Comparison of ENCODE assay signal across 8 mouse cellular contexts in the genomic region with DNA sequence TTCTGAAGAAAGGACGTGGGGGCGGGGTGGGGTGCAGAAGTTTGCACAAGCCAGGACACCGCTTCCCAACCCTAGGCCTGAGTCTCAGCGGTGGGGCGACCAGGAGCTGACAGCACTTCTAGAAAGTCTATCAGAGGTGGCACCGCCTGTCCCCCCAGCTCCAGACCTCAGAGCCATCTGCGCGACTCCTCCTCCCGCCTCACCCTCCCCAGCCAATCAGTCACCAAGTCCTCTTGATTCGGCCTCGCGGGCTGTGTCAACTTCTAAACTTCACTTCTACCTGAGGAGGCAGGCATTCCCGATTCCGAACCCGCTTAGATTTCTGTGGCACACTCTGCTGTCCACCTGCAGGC. TPM values are rescaled to one million over a fixed set of nuclear protein-coding genes. Genes with fewer than 3 reads are reported as not detected.
DNase-seq lines count a peak whose midpoint lies in the region; ATAC-seq lines count a peak whose summit lies in the region.

No protein-coding gene starts in this region.

- H3K4me3 ChIP-seq in hindbrain, embryonic 14.5 days (replicated peaks; ENCODE audit: low read length) = peak overlapping the region; percentile 64
- H3K4me3 ChIP-seq in liver, embryonic 11.5 days (ENCODE audit: low read depth, low read length) = peak overlapping the region; percentile 98

- 2% methylated on average over 15 of the region's 15 CpGs for WGBS in hindbrain, embryonic 14.5 days
- 2% methylated on average over 15 of the region's 15 CpGs for WGBS in liver, embryonic 11.5 days

- peak overlapping the region; percentile 98 for H3K27ac ChIP-seq in hindbrain, embryonic 14.5 days
- H3K27ac ChIP-seq in liver, embryonic 11.5 days (ENCODE audit: low read depth, low read length) = peak overlapping the region; percentile 98

- H3K27me3 ChIP-seq in hindbrain, embryonic 14.5 days (ENCODE audit: control insufficient read depth, insufficient read depth, low read length) = no peaks in the 10 kb centered on the region
- no peaks in the 10 kb centered on the region for H3K27me3 ChIP-seq in liver, embryonic 11.5 days (replicated peaks; ENCODE audit: control insufficient read depth, insufficient read depth, low read length)

- H3K9ac ChIP-seq in hindbrain, embryonic 14.5 days = peak overlapping the region; percentile 96
- peak overlapping the region; percentile 98 for H3K9ac ChIP-seq in liver, embryonic 11.5 days (ENCODE audit: low read depth, low read length)

- ATAC-seq in hindbrain, embryonic 14.5 days (ENCODE audit: low FRiP score) = peak; percentile 47; the same call in 1 of the 2 replicates
- ATAC-seq in liver, embryonic 11.5 days (replicated peaks; ENCODE audit: low FRiP score) = peak; percentile 83
- ATAC-seq in monocyte, adult 5-6 weeks (replicated peaks; ENCODE audit: insufficient number of reproducible peaks, low FRiP score, low TSS enrichment, poor library complexity, severe bottlenecking) = peak; percentile 48; the same call in 1 of the 2 replicates

- H3K36me3 ChIP-seq in hindbrain, embryonic 14.5 days (replicated peaks; ENCODE audit: control insufficient read depth, insufficient read depth) = no peaks in the 10 kb centered on the region
- no peaks in the 10 kb centered on the region for H3K36me3 ChIP-seq in liver, embryonic 11.5 days (ENCODE audit: control insufficient read depth, insufficient read depth, low read length)

- peak; percentile 40 for DNase-seq in right cerebral cortex, adult 18-20 months
- DNase-seq in right cerebral cortex, postnatal 25 days = no peak
- peak; percentile 52 for DNase-seq in cerebellum, adult 8-10 months
- DNase-seq in gastrocnemius, adult 18-20 months (ENCODE audit: low spot score) = peak; percentile 41
- DNase-seq in hindbrain, embryonic 14.5 days (ENCODE audit: low spot score) = no peak
- DNase-seq in liver, embryonic 11.5 days (ENCODE audit: low spot score) = peak; percentile 72
- peak; percentile 37 to 51 for DNase-seq in thymus, adult 18-20 months

- H3K4me1 ChIP-seq in hindbrain, embryonic 14.5 days (replicated peaks; ENCODE audit: control insufficient read depth, insufficient read depth, low read length) = peaks cover 29% of the 10 kb centered on the region
- H3K4me1 ChIP-seq in liver, embryonic 11.5 days (replicated peaks; ENCODE audit: control insufficient read depth, insufficient read depth, low read length) = peaks cover 42% of the 10 kb centered on the region

- peak overlapping the region; percentile 99 for H3K4me2 ChIP-seq in hindbrain, embryonic 14.5 days (replicated peaks)
- peak overlapping the region; percentile 90 for H3K4me2 ChIP-seq in liver, embryonic 11.5 days

- no peaks in the 10 kb centered on the region for H3K9me3 ChIP-seq in hindbrain, embryonic 14.5 days (ENCODE audit: control insufficient read depth, low read length)
- H3K9me3 ChIP-seq in liver, embryonic 11.5 days (ENCODE audit: control insufficient read depth, low read length) = no peaks in the 10 kb centered on the region

RNA-seq across cellular contexts. Expression of a gene that starts 1.0 kb away (rescaled TPM):
- 1 to 10 TPM; 9.7 TPM for total RNA-seq in gastrocnemius, adult 18-20 months (2021)
- 29.0 and 33.6 TPM in 2 replicates for polyA plus RNA-seq in hindbrain, embryonic 14.5 days (2014; fragmentation: Nextera tagmentation; extraction: Ambion mirVana)
- polyA plus RNA-seq in liver, embryonic 11.5 days (2014; fragmentation: Nextera tagmentation; extraction: Ambion mirVana) = 23.1 and 25.3 TPM in 2 replicates
- total RNA-seq in monocyte, adult 5-6 weeks (2017) = 3.6 to 8.3 TPM (median 5.7 TPM) in 3 replicates

RNA-seq across cellular contexts. Expression of a gene that starts 51.6 kb away (rescaled TPM):
- total RNA-seq in gastrocnemius, adult 18-20 months (2021) = not detected
- polyA plus RNA-seq in hindbrain, embryonic 14.5 days (2014; fragmentation: Nextera tagmentation; extraction: Ambion mirVana) = 0.21 and 0.41 TPM in 2 replicates
- polyA plus RNA-seq in liver, embryonic 11.5 days (2014; fragmentation: Nextera tagmentation; extraction: Ambion mirVana) = 0.14 TPM in 1 of 2 replicates, not detected in the other
- total RNA-seq in monocyte, adult 5-6 weeks (2017) = 0.19 to 0.57 TPM in 2 of 3 replicates, not detected in the other

Comparison
In these comparisons a context has a peak if more than half of its experiments do, and no peak if none do; other contexts are left out.
1. DNase-seq: peak in right cerebral cortex, adult 18-20 months (single experiment), cerebellum, adult 8-10 months (single experiment), gastrocnemius, adult 18-20 months (single experiment), liver, embryonic 11.5 days (single experiment) and thymus, adult 18-20 months (2 of 2); none in right cerebral cortex, postnatal 25 days (single experiment) and hindbrain, embryonic 14.5 days (single experiment).
2. Peak in every context shown above with its lines, with median percentiles within 50 percentile points of each other: ATAC-seq.